Mouse (Mus musculus) embryo, embryonic 11.5 days (tissue): Measurements from ENCODE around the gene Btbd9.

Experiments used
- DNase-seq: peaks from one replicate; pipeline ENCODE4 v3.0.0-alpha.2; 2012; ENCODE audit warnings: low read depth, low spot score

Btbd9 gene

GRCm38 (mm10) chr17:30392031-30392430 is 184.3 kb downstream of the Btbd9 start:
- no peak for DNase-seq

DNA sequence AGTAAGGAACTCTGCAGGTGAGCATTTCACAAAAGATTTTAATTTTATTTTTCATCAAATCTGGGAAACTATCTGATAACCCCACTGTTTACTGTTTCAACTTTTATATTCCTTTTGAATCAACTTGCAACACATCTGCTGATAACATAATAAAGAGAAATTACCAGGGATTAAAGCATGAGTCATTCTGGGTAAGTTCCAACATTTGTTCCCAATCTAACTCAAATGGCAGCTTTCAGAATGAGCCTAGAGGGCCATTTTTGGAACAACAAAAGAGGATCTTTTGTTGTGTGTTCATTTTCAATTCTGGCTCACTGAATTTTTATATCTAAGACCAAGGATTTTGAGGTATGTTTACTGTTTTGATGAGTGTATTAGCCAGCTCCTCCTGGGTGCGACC is 185.1 kb downstream of the Btbd9 start:
- DNase-seq: no peak

GRCm38 (mm10) chr17:30389686-30390085 is 186.6 kb downstream of the Btbd9 start:
- peak; percentile 23 for DNase-seq

- DNase-seq: no peak
These were observed 187.5 kb downstream of the Btbd9 start for GRCm38 (mm10) chr17:30388817-30389216.

DNA sequence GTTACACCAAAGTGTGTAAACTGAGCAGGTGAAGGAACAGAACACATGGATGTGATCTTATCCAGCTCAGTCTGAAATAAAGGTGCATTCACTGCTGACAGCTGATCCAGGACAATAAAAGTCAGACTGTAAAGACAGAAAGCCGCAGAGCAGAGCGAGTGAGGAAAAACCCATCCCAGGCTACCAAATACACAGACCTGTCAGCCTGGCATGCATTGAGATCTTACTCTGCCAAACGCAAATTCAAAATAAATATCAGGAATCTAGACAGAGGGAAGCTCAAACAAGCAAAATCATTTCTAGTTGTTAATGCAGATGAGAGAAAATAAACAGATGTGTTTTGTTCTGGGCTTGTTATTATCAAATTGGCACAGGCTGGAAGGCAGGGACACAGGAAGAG is 187.9 kb downstream of the Btbd9 start:
- no peak for DNase-seq

- DNase-seq: no peak
These were observed 190.0 kb downstream of the Btbd9 start for GRCm38 (mm10) chr17:30386241-30386640.

DNA sequence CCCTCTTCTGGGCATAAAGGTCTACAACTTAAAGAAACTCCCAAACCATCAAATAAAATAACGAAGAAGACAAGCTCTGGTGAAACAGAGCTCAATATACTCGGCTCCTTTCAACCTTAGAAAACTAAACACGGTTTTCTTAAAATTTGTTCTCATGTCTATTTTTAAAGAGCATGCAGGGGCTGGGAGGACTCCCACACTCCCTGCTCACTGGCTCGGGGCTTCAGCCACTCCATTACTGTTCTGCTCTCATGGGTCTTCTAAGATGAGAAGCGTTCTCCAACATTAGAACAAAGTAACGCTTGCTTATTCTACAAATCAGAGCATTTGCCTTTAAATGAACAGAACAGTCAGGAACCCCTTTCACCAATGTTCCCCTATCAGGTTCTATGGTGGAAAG is 192.6 kb downstream of the Btbd9 start:
- DNase-seq: no peak

DNA sequence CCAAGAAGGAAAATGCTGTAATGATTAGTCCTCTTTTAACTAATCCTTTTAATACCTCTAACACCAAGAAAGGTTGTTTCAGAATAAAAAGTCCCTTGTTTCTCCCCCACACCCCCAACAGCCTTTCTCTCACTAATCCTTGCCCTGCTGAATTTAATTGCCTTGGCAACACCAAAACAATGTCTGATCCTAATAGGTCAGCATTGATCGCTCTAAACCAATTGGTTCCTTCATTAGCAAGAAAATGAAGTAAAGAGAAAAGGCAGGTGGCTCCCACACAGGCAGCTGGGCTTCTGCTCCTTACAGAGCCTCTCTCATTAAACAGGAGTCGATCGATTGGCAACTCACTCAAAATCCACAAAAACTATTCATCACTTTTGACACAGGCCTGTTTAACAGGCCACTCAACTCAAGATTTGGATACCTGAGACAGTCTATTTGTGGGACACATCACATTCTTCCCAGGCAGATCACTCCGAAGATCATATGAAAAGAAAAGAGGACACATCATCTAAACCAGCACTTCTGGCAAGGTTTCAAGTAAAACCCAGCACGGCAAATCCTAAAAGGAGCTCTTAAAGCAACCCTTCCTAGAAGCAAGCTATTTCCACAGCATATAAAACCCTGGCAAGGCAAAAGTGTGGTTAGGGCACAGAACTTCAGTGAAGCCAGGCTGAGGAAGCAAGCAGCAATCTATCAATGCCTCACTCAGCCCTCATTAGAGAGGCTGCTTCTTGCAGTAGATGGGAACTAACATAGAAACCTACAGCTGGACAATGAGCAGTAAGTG is 197.9 kb downstream of the Btbd9 start:
- no peak for DNase-seq

DNA sequence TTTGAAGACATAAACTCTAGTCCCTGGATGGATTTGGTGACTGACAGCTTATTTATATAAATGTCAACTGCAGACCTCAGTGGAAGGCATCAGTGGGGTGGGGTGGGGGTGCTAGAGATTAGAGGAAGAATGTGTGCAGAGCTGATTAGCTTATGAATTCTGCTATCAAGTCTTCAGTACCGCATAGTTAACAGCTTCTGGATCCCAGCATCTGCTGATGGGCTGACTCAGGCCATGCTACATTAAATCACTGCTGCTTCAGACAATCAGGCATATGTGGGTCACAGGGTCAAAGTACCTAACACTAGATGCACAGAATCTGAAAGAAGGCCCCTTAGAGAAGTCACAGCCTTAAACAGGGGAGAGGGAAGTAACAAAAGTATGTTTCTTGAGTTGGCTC is 198.5 kb downstream of the Btbd9 start:
- DNase-seq: no peak

DNA sequence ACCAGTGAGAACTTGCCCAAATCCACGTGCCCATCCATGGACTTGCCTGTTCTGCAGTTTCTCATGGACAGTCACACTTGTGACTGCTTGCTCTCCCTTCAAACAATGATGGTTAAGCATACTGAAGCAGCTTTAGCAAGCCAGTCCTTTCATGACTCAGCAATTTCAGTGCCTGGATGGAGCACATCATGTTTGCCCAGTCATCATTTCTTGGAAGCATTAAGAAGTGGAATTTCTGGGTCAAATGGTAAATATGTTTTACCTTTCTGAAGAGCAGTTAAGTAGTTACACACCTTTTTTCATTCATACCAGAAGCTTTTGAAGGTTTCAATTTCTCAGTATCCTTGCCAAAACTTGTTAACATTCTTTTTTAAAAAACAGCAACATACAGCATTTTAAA is 201.2 kb downstream of the Btbd9 start:
- DNase-seq: no peak

DNA sequence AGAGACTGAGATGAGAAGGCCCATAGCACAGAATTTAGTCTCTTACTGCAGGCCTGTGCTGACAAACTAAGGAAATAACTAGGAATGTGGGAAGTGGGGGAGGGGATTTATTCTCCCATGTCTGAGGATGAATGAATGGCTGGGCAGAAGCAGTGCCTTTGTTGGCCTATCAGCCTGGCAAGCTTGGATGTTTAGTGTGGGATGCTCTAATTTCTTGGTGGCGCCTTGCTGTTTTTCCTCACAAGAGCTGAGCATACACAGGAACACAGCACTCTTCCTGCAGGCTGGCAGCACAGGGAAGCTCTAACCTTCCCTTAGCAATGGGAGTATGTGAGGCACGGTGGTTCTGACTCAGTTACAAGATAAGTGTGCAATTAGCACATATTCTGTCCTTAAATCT is 207.7 kb downstream of the Btbd9 start:
- no peak for DNase-seq

DNA sequence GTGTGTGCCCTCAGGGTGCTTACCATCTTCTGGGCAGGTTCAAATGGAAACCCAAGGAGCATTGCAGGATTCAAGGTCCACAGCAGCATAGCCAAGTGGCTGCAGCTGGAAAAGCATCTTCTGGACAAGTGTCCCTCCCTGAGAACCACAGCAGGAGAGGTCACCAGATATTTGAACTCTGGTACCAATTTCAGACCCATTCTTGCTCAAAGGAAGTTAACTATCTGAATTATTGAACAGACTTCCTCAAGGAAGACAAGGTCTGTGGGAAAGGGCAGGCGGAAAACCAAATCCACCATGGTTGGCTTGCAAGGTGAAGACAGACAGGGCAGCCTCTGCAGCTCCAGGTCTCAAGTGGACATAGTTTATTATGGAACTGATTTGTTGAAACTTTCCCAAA is 211.6 kb downstream of the Btbd9 start:
- no peak for DNase-seq

GRCm38 (mm10) chr17:30363365-30363764 is 212.9 kb downstream of the Btbd9 start:
- DNase-seq: no peak

DNA sequence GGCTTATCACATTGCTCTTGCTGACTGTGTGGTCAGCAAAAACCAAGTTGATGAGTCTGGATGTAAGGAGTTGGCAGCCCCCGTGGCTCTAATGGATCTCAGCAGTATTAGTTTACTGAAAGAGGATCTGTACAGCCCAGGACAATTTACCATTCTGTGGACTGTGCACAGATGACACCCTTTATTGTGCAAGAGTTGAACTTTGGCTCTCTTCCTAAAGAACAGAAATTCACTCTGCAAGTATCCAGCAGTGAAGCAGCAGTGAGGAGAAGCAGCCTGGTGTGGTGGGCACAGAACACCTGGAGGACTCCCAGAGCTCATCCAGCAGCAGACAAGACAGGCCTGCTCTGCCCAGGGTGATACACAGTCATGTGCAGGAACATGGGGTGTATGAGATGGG is 215.6 kb downstream of the Btbd9 start:
- DNase-seq: no peak

DNA sequence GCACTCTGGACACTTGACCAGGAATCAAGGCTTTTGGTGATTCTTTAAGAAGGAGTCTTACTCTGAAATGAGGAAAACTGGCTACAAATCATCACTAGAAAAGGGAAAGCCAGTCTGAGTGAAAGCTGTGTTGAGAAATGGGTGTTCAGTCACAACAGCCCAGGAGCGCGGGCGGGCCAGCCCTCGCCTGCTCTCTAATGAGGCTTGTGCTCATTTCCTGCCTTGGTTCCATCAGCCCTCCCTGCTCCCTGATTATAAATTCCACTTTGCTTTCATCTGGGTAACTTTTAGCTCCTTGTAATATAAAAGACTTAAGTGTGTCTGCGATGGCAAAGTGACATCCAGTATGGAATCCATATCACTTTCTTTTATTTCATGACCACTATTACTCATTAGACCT is 216.9 kb downstream of the Btbd9 start:
- DNase-seq: no peak

DNA sequence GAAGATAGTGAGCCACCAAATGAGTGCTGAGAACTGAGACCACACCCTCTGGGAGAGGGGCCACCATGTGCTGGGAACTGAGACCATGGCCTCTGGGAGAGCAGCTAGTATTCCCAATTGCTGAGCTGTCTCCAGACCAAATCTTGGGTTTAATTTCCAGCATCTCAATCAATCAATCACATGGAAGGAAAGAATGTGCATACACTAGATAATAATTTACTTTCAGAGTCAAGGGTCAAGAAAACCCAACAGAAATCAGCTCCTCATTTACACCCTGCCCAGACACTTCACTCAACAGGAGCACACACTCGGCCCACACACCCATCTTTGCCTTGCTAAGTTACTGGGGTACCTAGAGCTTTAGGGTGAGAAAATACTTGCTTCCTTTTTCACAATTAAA is 220.9 kb downstream of the Btbd9 start:
- no peak for DNase-seq

DNA sequence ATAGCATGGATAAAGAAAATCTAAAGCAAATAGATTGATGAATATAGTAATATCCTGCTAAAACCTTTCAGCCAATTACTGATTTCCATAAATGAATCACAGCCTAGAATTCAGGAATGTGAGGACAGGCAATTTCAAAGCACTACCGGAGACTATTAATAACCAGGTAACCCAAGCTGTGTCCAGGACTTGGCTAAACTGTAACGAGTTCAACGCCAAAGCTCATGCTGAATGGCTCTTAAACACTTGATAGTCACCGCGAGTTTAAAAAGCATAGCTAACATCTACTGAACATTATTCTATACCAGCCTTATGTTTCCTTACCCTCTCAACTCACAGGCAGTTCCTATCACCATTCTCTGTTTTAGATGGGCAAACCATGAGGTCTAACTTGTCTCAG is 221.9 kb downstream of the Btbd9 start:
- no peak for DNase-seq

DNA sequence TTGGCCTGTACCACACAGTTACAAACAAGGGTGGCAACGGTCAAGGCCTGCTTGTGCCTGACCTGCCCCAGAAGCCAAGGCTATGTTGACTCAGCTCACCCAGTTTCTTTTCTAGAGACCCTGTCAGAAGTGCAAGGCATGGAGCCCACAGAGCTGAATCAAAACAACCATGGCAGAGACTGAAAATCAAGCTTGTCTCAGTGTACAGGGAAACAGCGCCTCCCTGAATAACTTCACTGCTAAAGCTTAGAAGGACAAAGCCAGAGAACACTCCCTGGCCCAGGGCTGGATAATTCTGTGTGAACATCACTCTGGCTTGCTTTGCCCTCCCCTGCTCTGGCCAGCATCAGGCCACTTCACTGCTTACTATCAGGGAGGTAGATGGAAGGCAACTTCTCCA is 228.3 kb downstream of the Btbd9 start:
- DNase-seq: no peak

DNA sequence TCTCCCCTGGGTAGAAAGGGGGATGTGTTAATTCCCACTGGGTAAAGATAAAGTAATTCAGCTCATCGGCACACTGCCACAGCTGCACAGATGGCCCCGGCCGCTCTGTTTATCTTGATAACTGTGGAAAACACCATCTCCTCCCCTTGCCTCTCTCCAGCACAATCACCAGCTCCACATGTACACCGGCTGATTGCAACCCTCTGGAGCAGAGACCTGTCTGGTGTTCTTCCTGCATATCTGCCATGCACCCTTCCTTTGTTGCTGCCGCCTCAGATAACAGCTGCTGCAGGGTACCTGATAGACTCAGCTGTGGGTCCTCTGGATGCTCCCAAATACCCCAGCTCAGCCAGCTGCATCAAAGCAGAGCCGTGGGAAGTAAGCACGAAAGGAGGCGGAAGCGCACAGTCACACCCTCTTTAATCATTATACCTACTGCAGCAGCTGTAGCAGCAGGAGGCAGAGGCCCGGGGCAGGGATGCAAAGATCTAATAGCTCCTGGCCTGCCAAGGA is 229.1 kb downstream of the Btbd9 start:
- DNase-seq: no peak

DNA sequence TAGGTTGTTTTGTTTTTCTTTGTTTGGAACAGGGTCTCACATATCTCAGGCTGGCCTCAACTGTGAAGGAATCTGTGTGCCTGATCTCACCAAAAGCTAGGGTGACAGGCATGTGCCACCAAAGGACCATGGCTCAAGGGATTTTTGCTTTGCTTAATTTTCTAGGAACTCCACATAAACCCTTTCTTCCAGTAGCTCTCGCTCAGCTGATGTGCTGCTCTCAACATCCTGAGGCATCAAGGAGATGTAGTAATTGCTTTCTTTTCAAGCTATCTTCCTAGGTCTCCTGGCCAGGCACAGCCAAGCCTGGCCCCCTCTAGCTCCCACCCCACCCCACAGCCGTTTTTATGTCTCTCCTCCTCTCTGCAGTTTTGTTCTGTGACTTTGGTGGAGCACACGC is 231.3 kb downstream of the Btbd9 start:
- no peak for DNase-seq

DNA sequence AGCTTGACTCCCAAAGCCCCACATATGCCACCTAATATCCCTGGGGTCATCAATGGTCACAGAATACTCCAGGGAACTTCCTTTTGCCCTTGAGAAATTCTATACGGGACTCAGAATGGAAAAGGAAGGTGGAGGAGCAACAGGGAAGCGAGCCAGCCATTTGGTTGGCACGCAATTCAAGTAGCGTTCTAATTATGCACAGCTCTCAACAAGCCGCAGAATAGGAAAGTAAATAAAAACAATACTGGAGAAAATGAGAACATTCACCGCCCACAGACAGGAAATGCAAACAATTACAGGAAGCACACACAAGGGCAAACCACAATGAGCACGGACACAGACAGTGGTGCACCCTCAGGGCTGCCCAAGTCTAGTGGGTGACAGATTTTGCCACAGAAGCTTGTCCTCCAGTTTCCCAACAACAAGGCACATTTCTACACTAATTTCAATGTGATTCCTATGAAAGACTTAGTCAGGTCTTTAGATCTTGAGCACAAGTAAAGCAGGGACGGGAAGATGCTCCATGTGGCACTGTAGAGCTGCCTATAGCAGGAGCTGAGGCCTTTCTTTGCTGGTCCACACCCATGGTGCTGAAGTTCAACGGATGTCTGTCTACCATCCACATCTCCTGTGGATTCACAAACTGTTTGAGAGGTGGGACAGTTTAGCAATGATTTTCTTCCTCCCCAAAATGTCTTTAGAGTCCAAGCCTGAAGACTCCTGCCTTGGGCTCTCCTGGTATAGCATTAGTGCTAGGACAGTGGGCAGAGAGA is 232.4 kb downstream of the Btbd9 start:
- DNase-seq: no peak

- no peak for DNase-seq
These were observed 234.7 kb downstream of the Btbd9 start for GRCm38 (mm10) chr17:30341556-30341955.
